Mouse (Mus musculus): Measurements from ENCODE around the gene Map4k4.

DNA sequence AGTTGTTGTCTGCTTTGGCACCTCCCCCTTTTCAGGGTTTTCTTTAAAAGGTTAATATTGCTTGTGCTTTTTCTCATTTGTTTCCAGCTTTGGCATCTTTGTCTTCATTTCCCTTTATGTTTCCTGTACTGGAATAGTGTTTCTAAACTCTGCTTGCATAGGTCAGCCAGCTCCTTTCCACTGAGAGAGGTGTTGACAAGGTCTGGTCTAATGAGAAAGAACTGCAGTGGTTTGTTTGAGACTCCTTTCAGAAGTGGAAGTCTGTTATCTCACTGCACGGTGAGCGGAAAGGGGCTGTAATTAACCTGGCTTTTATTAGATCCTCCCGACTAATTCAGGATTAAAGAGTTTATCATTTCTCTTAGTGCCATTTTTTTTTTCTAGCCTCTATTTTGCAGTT lies 49.9 kb downstream of the Map4k4 start:
- TF ChIP-seq EP300 (IDR thresholded peaks at IDR 0.05) (no peak), CTCF (IDR thresholded peaks at IDR 0.05) (no peak)

Data from lung, postnatal 0 days (tissue).